Mouse (Mus musculus) 3134 (cell line): ENCODE measurements around the gene Fam189a2.
A peak's percentile ranks its signal among the peaks of the same experiment; 100 is the strongest.

Source experiments
- DNase-seq: peaks from one replicate; pipeline ENCODE4 v3.0.0-alpha.2; 2011; ENCODE audit warnings: low spot score; ENCODE audit not compliant: insufficient read length; ENCODE audit errors: extremely low read depth

Fam189a2 gene

DNA sequence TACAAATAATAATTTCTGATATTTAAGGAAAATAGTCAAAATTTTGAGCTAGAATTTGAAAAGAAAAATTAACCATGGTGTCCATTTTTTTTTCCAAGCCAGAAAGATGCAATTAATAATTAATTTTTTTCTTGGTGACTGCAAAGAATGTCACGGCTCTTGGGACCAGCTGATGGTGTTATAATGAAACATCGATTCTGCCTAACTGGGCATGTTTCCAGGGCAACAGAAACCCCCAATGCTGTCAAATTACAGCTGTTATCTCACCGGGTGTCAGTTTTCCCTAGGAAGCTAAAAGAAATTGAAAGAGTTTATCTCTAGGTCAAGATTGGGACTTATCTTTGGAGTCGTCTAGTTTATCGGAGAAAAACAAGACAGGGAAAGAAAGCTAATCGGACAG is 46.6 kb downstream of the Fam189a2 start:
- DNase-seq, result no peak

DNA sequence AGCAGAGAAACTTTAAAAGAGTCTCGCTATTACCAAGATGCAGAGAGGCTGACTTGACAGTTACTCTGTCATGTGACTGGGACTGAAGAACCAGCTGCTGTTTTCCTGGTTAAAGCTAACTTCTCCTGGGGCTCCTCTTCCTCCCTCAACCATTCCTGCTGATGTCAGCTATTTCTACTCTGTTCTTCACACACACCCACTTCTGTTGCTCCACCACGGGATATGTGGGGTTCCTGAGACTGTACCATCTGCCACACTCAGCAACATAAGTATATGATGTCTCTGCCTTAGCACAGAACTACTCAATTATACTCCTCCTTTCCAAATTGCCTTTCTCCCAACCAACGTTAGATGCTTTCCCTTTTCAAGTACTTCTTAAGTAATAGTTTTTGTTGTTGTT is 50.2 kb downstream of the Fam189a2 start:
- DNase-seq, result no peak

DNA sequence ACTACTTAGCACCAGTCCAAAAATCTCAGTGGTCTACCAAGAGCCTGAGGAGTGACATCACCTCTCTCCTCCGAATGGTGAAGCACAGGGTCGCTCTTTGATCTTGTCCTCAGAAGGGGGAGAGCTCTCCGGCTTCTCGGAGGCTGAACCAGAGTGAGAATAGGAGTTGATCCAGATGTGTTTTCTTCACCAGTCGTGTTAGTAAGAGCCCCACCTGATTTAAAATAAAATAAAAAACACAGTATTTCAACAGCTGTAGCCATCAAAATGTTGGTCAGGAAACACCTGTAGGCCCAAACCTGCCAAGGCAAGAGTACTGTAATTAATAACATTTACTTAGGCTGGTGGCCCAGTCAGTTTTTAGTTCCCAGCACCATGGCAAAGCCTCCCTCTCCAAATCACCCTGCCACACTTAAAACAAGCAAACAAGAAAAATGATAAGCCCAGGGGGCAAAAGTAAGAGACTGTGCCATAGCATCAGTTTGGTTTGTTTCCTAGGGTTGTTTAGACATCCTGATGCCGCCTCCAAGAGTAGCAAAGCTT is 52.8 kb downstream of the Fam189a2 start:
- DNase-seq, result no peak

GRCm38 (mm10) chr19:23972881-23973649 is 57.8 kb downstream of the Fam189a2 start:
- DNase-seq, result peak; percentile 49

GRCm38 (mm10) chr19:23971391-23971790 is 59.4 kb downstream of the Fam189a2 start:
- peak; percentile 47 for DNase-seq

- DNase-seq, result no peak
Observed at GRCm38 (mm10) chr19:23970374-23970773, 60.4 kb downstream of the Fam189a2 start.

- DNase-seq, result no peak
Observed at GRCm38 (mm10) chr19:23968862-23969225, 62.0 kb downstream of the Fam189a2 start.

DNA sequence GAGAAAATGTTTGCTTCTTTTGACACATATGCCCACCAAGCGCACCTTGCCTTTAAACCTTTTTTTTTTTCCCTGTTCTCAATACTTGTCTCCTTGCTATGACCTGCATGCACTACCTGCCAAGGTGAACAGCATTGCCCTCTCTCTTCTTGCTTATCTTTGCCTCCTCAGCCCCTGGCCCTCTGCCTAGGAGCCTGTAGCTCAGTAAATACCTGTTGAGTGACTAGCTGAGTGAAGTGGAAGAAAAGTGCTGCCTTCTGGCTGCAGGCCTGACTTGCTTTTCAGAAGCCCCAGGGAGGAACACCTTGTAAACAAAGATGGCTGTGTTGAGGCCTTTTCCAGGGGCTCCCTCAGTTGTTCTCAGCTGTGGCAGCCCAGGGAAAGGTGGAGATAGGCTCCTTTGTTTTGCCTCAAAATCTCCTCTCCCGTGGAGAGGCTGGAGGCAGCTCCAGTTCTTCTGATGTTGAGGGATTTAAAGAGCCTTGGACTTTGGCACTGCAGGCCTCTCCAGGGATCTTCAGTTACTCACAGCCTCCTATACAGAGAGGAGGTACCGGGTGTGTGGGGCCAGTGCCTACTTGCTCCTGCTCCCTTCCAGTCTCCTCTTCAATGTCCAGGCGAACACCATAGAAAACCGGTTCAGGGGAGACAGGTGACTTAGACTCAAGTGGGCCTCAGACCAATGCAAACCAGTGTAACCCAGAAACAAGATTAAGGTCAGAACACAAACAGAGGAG is 62.5 kb downstream of the Fam189a2 start:
- DNase-seq, result no peak

DNA sequence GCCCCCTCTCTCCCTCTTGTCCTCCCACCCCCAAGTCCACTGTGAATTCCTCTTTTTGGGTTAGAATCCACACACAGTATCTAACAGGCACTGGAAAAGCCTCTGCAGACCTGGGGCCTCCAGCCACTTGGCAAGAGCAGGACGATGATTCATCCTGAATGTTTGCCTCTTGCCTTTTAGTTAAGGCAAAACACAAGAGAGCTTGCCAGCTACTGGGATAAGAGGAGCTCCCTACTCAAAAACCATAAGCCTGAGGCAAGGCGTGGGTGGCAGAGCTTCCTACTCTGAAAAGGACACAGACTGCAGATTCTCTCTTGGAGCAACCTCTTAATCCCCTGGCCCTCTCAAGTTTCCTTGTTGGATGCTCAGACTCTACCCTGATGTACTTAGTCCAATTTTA is 63.7 kb downstream of the Fam189a2 start:
- peak; percentile 62 for DNase-seq

DNA sequence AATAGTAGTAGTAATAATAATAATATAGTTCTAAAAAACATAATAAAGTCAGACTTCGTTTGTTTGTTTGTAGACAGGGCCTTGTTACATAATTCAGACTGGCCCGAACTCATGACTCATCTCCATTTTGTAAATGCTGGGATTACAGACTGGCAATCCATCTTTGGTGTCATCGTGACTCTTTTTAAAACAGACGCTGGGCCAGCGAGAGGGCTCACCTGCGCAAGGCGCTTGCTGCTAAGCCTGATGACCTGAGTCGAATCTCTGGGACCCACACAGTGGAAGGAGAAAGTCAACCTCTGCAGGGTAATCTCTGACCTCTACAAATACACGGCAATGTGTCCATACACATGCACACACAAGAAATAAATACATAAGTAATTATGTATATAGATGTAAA is 64.4 kb downstream of the Fam189a2 start:
- DNase-seq, result no peak

GRCm38 (mm10) chr19:23964401-23964910 is 66.4 kb downstream of the Fam189a2 start:
- DNase-seq, result no peak

- DNase-seq, result no peak
Observed at GRCm38 (mm10) chr19:23961516-23961915, 69.3 kb downstream of the Fam189a2 start.

- no peak for DNase-seq
Observed at GRCm38 (mm10) chr19:23960831-23961447, 69.9 kb downstream of the Fam189a2 start.

- no peak for DNase-seq
Observed at GRCm38 (mm10) chr19:23960275-23960674, 70.5 kb downstream of the Fam189a2 start.

DNA sequence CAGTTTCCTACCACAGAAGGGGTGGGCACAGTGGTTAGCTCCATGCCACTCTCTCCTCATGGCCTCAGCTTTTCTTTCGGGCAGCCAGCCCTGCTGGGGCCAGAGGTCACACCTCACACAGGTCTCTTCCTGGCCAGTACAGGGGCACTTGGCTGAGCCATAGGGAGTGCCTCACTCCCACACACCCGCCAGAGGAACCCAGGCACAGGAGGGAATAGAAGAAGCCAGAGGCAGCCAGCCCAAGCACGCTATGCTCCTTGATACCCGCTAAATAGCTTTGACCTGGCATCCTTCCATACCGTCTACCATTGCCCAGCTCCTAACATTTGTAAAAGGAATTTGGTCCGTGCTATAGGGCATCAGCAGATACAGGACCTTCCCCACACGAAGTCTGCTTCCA is 70.9 kb downstream of the Fam189a2 start:
- DNase-seq, result no peak

GRCm38 (mm10) chr19:23958925-23959324 is 71.9 kb downstream of the Fam189a2 start:
- no peak for DNase-seq

- DNase-seq, result no peak
Observed at GRCm38 (mm10) chr19:23957563-23957962, 73.3 kb downstream of the Fam189a2 start.

DNA sequence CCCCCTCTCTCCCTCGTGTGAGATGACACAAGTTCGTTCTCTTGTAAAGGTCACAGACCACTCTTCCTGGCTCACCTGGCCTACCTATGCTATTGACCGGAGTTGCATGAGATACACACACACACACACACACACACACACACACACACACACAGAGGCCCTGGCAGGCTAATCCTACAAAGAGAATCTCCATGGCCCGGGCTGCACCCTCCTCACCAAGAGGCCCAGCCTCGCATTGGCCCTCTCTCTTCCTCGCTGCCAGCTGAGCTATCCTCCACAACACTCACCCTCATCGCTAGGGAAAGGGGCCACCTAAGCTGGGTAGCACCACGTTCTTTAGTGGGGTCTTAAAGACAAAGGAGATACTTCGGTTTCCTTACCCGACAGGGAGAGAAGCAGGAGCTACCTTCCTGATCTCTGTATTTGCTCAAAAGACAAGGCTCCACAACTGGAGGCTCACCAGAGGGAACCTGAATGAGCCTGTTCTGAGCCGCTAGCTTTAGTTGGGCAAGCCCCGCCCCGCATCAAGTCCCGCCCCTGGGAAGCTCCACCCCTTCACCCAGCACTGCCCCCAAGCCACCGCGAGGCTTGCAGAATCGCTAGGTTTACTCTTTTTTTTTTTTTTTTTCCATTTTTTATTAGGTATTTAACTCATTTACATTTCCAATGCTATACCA is 74.4 kb downstream of the Fam189a2 start:
- DNase-seq, result no peak

- DNase-seq, result no peak
Observed at GRCm38 (mm10) chr19:23955461-23955860, 75.4 kb downstream of the Fam189a2 start.

DNA sequence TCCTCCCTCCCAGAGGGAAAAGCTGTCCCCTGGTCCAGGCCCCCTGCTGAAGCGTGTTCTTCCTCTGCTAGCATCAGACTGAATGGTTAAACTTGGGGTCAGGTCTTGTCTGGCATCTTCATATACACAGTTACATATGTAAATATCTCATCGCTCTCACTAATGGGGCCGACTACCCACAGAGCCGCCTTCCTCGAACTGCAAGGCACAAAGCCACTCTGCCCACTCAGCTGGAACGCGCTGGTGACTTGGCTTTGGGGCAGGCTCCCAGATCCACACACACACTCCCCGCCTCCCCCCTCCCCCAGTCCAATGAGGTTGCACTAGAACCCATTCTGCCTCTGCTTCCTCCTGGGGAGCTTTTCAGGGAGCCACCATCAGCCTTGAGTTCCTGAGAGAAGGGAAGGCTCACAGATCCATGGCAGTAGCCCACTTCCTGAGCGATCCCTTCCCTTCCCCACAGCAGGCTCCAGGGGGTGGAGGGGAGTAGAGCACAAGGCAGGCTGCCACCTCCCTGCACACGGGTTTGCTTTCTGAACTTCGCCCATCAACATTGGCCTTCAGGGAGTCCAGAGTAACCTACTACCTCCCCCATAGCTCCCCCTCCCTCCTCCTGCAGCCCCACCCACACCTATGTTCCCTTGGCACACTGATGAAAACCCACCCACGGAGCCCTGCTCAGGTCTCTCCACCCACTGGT is 82.4 kb downstream of the Fam189a2 start:
- no peak for DNase-seq
